Mouse (Mus musculus): ENCODE data around the gene Nfkbib. TPM values are rescaled to one million over a fixed set of nuclear protein-coding genes. Genes with fewer than 3 reads are reported as not detected.

Nfkbib gene
- polyA plus RNA-seq, 1 experiment from 2014 or later: 38.7 TPM

GRCm38 (mm10) chr7:28811228-28811627 lies 43.9 kb upstream of the Nfkbib start:
- WGBS: under 1% methylated on average over 40 of the region's 40 CpGs
- peaks cover 35% of the 10 kb centered on the region for H3K4me1 ChIP-seq (replicated peaks; ENCODE audit: control insufficient read depth, insufficient read depth, low read length)
- H3K27me3 ChIP-seq (replicated peaks; ENCODE audit: control insufficient read depth, insufficient read depth, low read length): no peaks in the 10 kb centered on the region
- H3K9ac ChIP-seq (ENCODE audit: low read length): peak overlapping the region; percentile 90
- peak overlapping the region; percentile 93 for H3K4me2 ChIP-seq (ENCODE audit: low read length)
- H3K4me3 ChIP-seq (ENCODE audit: low read depth, low read length): peak overlapping the region; percentile 84
- peak overlapping the region; percentile 97 for H3K27ac ChIP-seq (ENCODE audit: low read depth)
- no peaks in the 10 kb centered on the region for H3K9me3 ChIP-seq (ENCODE audit: control insufficient read depth, low read length)
- ATAC-seq (replicated peaks; ENCODE audit: low FRiP score, low TSS enrichment, low read depth): peak; percentile 34; the same call in 1 of the 2 replicates
- peak; percentile 92 for DNase-seq (ENCODE audit: low spot score)
- peaks cover 45% of the 10 kb centered on the region for H3K36me3 ChIP-seq (ENCODE audit: control insufficient read depth, insufficient read depth, low read length)

- Histone ChIP-seq H3K27ac (ENCODE audit: low read depth) (peak overlapping the region; percentile 100), H3K36me3 (ENCODE audit: control insufficient read depth, insufficient read depth, low read length) (peaks cover 36% of the 10 kb centered on the region), H3K4me3 (ENCODE audit: low read depth, low read length) (peak overlapping the region; percentile 84), H3K27me3 (replicated peaks; ENCODE audit: control insufficient read depth, insufficient read depth, low read length) (no peaks in the 10 kb centered on the region), H3K9me3 (ENCODE audit: control insufficient read depth, low read length) (no peaks in the 10 kb centered on the region), H3K9ac (ENCODE audit: low read length) (peak overlapping the region; percentile 94), H3K4me1 (replicated peaks; ENCODE audit: control insufficient read depth, insufficient read depth, low read length) (peaks cover 30% of the 10 kb centered on the region), H3K4me2 (ENCODE audit: low read length) (peak overlapping the region; percentile 66)
- DNase-seq (ENCODE audit: low spot score) (peak; percentile 99), ATAC-seq (replicated peaks; ENCODE audit: low FRiP score, low TSS enrichment, low read depth) (peak; percentile 89)
- under 1% methylated on average over 70 of the region's 70 CpGs for WGBS
Observed at GRCm38 (mm10) chr7:28810107-28811066, 43.1 kb upstream of the Nfkbib start.

GRCm38 (mm10) chr7:28809401-28810089 lies 42.2 kb upstream of the Nfkbib start:
- WGBS: under 1% methylated on average over 35 of the region's 35 CpGs
- peak overlapping the region; percentile 100 for H3K27ac ChIP-seq (ENCODE audit: low read depth)
- H3K4me2 ChIP-seq (ENCODE audit: low read length): peak overlapping the region; percentile 66
- H3K9ac ChIP-seq (ENCODE audit: low read length): peak overlapping the region; percentile 94
- peak; percentile 19 for ATAC-seq (replicated peaks; ENCODE audit: low FRiP score, low TSS enrichment, low read depth)
- H3K36me3 ChIP-seq (ENCODE audit: control insufficient read depth, insufficient read depth, low read length): peaks cover 28% of the 10 kb centered on the region
- no peaks in the 10 kb centered on the region for H3K27me3 ChIP-seq (replicated peaks; ENCODE audit: control insufficient read depth, insufficient read depth, low read length)
- H3K4me1 ChIP-seq (replicated peaks; ENCODE audit: control insufficient read depth, insufficient read depth, low read length): peaks cover 30% of the 10 kb centered on the region
- H3K4me3 ChIP-seq (ENCODE audit: low read depth, low read length): peak overlapping the region; percentile 84
- DNase-seq (ENCODE audit: low spot score): peak; percentile 87
- no peaks in the 10 kb centered on the region for H3K9me3 ChIP-seq (ENCODE audit: control insufficient read depth, low read length)

GRCm38 (mm10) chr7:28808957-28809393 lies 41.7 kb upstream of the Nfkbib start:
- Histone ChIP-seq H3K4me1 (replicated peaks; ENCODE audit: control insufficient read depth, insufficient read depth, low read length) (peaks cover 29% of the 10 kb centered on the region), H3K27ac (ENCODE audit: low read depth) (peak overlapping the region; percentile 100), H3K4me3 (ENCODE audit: low read depth, low read length) (peak overlapping the region; percentile 84), H3K4me2 (ENCODE audit: low read length) (peak overlapping the region; percentile 66), H3K27me3 (replicated peaks; ENCODE audit: control insufficient read depth, insufficient read depth, low read length) (no peaks in the 10 kb centered on the region), H3K9me3 (ENCODE audit: control insufficient read depth, low read length) (no peaks in the 10 kb centered on the region), H3K36me3 (ENCODE audit: control insufficient read depth, insufficient read depth, low read length) (peaks cover 22% of the 10 kb centered on the region), H3K9ac (ENCODE audit: low read length) (peak overlapping the region; percentile 94)
- DNase-seq (ENCODE audit: low spot score) (peak; percentile 98), ATAC-seq (replicated peaks; ENCODE audit: low FRiP score, low TSS enrichment, low read depth) (peak; percentile 71)
- WGBS: 0% methylated on average over 28 of the region's 32 CpGs

- peak; percentile 2 for ATAC-seq (replicated peaks; ENCODE audit: low FRiP score, low TSS enrichment, low read depth)
- no peak for DNase-seq (ENCODE audit: low spot score)
Observed at GRCm38 (mm10) chr7:28808221-28808941, 41.1 kb upstream of the Nfkbib start, which contains the start of gene Hnrnpl. TSS of gene Hnrnpl (plus strand) at chr7:28808541.

GRCm38 (mm10) chr7:28807641-28808220 lies 40.4 kb upstream of the Nfkbib start:
- DNase-seq (ENCODE audit: low spot score) (no peak), ATAC-seq (replicated peaks; ENCODE audit: low FRiP score, low TSS enrichment, low read depth) (no peak)
- Histone ChIP-seq H3K4me3 (ENCODE audit: low read depth, low read length) (peak overlapping the region; percentile 84), H3K4me1 (replicated peaks; ENCODE audit: control insufficient read depth, insufficient read depth, low read length) (peaks cover 30% of the 10 kb centered on the region), H3K9ac (ENCODE audit: low read length) (peak overlapping the region; percentile 94), H3K9me3 (ENCODE audit: control insufficient read depth, low read length) (no peaks in the 10 kb centered on the region), H3K36me3 (ENCODE audit: control insufficient read depth, insufficient read depth, low read length) (peaks cover 10% of the 10 kb centered on the region), H3K27me3 (replicated peaks; ENCODE audit: control insufficient read depth, insufficient read depth, low read length) (no peaks in the 10 kb centered on the region), H3K27ac (ENCODE audit: low read depth) (peak overlapping the region; percentile 100), H3K4me2 (ENCODE audit: low read length) (peak overlapping the region; percentile 66)
- WGBS: 55% methylated on average over 6 of the region's 8 CpGs

More at GRCm38 (mm10) chr7:28808221-28808941, 41.1 kb upstream of the Nfkbib start, which contains the start of gene Hnrnpl:
- peak within 1 kb of the TSS; percentile 94 for H3K9ac ChIP-seq (ENCODE audit: low read length)
- 2% methylated on average over 35 of the region's 35 CpGs for WGBS
- H3K4me1 ChIP-seq (replicated peaks; ENCODE audit: control insufficient read depth, insufficient read depth, low read length): peaks cover 28% of the 10 kb centered on the region
- H3K36me3 ChIP-seq (ENCODE audit: control insufficient read depth, insufficient read depth, low read length): peaks cover 16% of the 10 kb centered on the region
- H3K27ac ChIP-seq (ENCODE audit: low read depth): peak within 1 kb of the TSS; percentile 100
- no peaks in the 10 kb centered on the region for H3K27me3 ChIP-seq (replicated peaks; ENCODE audit: control insufficient read depth, insufficient read depth, low read length)
- peak within 1 kb of the TSS; percentile 66 for H3K4me2 ChIP-seq (ENCODE audit: low read length)
- no peaks in the 10 kb centered on the region for H3K9me3 ChIP-seq (ENCODE audit: control insufficient read depth, low read length)
- peak within 1 kb of the TSS; percentile 84 for H3K4me3 ChIP-seq (ENCODE audit: low read depth, low read length)

- DNase-seq (ENCODE audit: low spot score): no peak
- Histone ChIP-seq H3K36me3 (ENCODE audit: control insufficient read depth, insufficient read depth, low read length) (peaks cover 1% of the 10 kb centered on the region), H3K4me1 (replicated peaks; ENCODE audit: control insufficient read depth, insufficient read depth, low read length) (peaks cover 30% of the 10 kb centered on the region), H3K4me3 (ENCODE audit: low read depth, low read length) (no peak overlapping the region), H3K27ac (ENCODE audit: low read depth) (no peak overlapping the region), H3K27me3 (replicated peaks; ENCODE audit: control insufficient read depth, insufficient read depth, low read length) (no peaks in the 10 kb centered on the region), H3K9ac (ENCODE audit: low read length) (no peak overlapping the region), H3K4me2 (ENCODE audit: low read length) (no peak overlapping the region), H3K9me3 (ENCODE audit: control insufficient read depth, low read length) (no peaks in the 10 kb centered on the region)
- ATAC-seq (replicated peaks; ENCODE audit: low FRiP score, low TSS enrichment, low read depth): no peak
- WGBS: 77% methylated on average over 4 of the region's 4 CpGs
Observed at GRCm38 (mm10) chr7:28806869-28807268, 39.6 kb upstream of the Nfkbib start.
